Mouse (Mus musculus) 3134 (cell line): Measurements from ENCODE around the gene Rexo4.

ENCODE experiments used
- DNase-seq: peaks from one replicate; pipeline ENCODE4 v3.0.0-alpha.2; 2011; ENCODE audit warnings: low spot score; ENCODE audit not compliant: insufficient read length; ENCODE audit errors: extremely low read depth

The Rexo4 gene

DNA sequence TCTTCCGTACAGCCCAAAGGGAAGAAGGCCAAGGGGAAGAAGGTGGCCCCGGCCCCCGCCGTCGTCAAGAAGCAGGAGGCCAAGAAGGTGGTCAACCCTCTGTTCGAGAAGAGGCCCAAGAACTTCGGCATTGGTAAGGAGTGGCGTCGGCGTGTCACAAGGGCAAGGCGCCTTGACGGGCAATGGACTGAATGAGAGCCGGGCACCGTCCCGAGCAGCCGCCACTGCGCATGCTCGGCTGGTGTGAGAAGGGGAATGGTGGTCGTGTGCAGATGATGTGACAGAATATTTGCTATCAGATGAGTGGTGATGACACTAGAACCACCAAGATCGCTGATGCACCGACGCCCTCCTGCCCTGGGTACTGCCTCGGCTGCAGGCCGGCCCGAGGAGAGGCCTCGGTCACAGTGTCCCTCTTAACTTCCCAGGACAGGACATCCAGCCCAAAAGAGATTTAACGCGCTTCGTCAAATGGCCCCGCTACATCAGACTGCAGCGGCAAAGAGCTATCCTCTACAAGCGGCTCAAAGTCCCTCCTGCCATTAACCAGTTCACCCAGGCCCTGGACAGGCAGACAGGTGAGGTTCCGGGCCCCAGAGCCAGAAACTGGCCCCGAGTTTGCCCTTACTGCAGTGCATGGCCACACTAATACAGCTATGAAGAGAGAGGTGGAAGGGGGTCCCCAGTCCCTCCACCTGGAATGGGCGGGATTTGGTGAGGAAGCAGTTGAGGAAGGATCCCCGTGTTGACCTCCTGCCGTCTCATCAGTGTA is 53.0 kb downstream of the Rexo4 start:
- no peak for DNase-seq

GRCm38 (mm10) chr2:26910124-26910993 is 53.8 kb downstream of the Rexo4 start, which contains the start of the genes Med22 and Rpl7a:
TSS of gene Med22 (minus strand) at chr2:26910677.
TSS of gene Rpl7a (plus strand) at chr2:26910764.
- peak; percentile 98 for DNase-seq

GRCm38 (mm10) chr2:26909387-26909784 is 54.8 kb downstream of the Rexo4 start:
- DNase-seq, result no peak

- no peak for DNase-seq
These were observed 55.3 kb downstream of the Rexo4 start for GRCm38 (mm10) chr2:26908710-26909386.

DNA sequence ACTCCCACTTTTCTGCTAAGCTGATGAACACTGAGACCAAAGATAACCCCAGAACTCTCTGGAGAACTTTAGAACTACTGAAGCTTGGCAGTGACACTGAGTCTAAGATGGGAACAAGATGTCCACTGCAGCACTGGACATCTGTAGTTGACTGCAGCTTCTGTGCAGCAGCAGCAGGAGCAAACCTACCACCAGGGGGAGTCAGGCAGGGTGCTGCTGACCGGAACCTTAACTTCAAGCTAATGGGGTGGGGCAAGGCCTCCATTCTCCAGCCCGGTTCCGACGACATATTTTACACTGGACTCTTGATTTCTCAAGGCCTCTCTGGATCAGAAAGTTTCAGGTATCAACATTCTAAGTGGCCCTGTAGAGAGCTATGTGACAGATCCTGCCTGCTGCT is 57.1 kb downstream of the Rexo4 start:
- DNase-seq, result no peak

GRCm38 (mm10) chr2:26906431-26906830 is 57.8 kb downstream of the Rexo4 start:
- no peak for DNase-seq

DNA sequence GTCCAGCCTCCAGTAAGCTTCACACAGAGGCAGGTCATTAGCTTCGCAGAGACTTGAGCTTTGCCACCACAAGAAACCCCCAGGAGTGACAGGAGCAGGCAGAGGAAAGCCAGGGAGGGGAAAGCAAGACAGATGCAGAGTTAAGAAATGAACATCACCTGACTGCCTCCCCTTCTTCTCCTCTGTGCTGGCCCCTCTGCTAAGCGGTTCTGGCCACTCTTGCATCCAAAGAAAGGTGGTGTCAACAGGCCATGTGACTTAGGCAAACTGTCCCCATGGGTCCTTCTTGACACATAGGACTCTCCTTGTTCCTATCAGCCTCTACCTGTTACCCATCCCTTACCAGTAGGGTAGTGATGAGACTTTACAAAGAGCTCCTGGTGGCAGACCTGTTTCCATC is 58.2 kb downstream of the Rexo4 start:
- no peak for DNase-seq
